Comparison of ENCODE assay signal across 15 mouse cellular contexts in the genomic region with DNA sequence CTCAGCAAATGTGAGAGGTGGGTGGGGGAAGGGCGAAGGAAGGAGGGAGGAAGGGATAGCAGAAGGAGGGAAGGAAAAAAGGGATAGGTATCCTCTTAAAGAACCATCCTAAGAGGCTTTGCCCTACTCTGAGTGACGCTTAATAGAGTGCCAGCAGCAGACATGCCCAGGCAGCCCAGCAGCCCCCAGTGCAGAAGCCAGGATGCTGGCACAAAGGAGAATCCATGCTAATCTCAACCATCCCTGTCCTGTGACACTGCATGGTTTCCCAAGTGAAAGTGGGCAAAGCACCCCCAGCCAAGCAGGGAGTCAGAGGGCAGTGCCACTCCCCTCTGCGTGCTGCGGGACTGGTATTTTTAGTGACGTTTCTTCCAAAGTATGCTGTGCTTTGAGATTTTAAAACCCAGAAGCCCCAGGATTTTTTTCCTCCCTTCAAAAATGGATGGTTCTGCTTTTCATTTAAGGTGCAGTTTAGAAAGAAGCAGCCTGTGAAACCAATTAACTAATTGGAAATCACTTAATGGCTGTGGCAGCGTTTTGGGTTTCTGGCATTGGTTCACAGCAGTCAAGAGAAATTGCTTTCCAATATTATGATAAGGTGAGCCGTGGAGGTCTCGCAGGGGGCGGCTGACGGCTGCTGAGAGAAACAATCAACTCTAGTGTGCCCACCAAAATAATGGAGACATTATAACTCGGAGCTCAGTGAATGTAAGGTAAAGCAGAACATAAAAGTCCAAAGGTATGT.
DNase-seq lines count a peak whose midpoint lies in the region; ATAC-seq and TF ChIP-seq lines count a peak whose summit lies in the region.
"Had no signal": no experiment of that assay in that cellular context is flagged by ENCODE, and none has a peak within 500 bp of the region (broad histone marks: within the 10 kb centered on the region; RNA-seq: fewer than 3 reads in every experiment).

No protein-coding gene starts in this region.

- no peak overlapping the region for H3K9ac ChIP-seq in hindbrain, embryonic 15.5 days
- H3K9ac ChIP-seq in hindbrain, embryonic 14.5 days, result no peak overlapping the region
- H3K9ac ChIP-seq in embryonic facial prominence, embryonic 14.5 days (ENCODE audit: low read depth, low read length), result no peak overlapping the region

- no peak for TF ChIP-seq POLR2A in brain, embryonic 14.5 days (IDR thresholded peaks at IDR 0.05; ENCODE audit: borderline replicate concordance, extremely low read depth, insufficient read depth, insufficient read length, poor library complexity, severe bottlenecking)

- H3K27ac ChIP-seq in hindbrain, embryonic 15.5 days (replicated peaks), result peak overlapping the region; percentile 37
- no peak overlapping the region; the same call in 1 of the 2 replicates for H3K27ac ChIP-seq in hindbrain, embryonic 14.5 days
- H3K27ac ChIP-seq in embryonic facial prominence, embryonic 14.5 days (replicated peaks; ENCODE audit: low read depth, low read length), result no peak overlapping the region
- H3K27ac ChIP-seq in limb, embryonic 10.5 days, result peak overlapping the region; percentile 74; the same call in 1 of the 2 replicates

- no peaks in the 10 kb centered on the region for H3K9me3 ChIP-seq in hindbrain, embryonic 15.5 days
- no peaks in the 10 kb centered on the region for H3K9me3 ChIP-seq in hindbrain, embryonic 14.5 days (ENCODE audit: control insufficient read depth, low read length)
- H3K9me3 ChIP-seq in embryonic facial prominence, embryonic 14.5 days (ENCODE audit: control insufficient read depth, low read length), result no peaks in the 10 kb centered on the region
- H3K9me3 ChIP-seq in limb, embryonic 10.5 days (replicated peaks), result no peaks in the 10 kb centered on the region

- H3K36me3 ChIP-seq in hindbrain, embryonic 15.5 days, result no peaks in the 10 kb centered on the region
- H3K36me3 ChIP-seq in hindbrain, embryonic 14.5 days (replicated peaks; ENCODE audit: control insufficient read depth, insufficient read depth), result no peaks in the 10 kb centered on the region
- no peaks in the 10 kb centered on the region for H3K36me3 ChIP-seq in embryonic facial prominence, embryonic 14.5 days (ENCODE audit: control insufficient read depth, insufficient read depth, low read length)
- no peaks in the 10 kb centered on the region for H3K36me3 ChIP-seq in limb, embryonic 10.5 days

- no peaks in the 10 kb centered on the region for H3K27me3 ChIP-seq in hindbrain, embryonic 15.5 days
- H3K27me3 ChIP-seq in hindbrain, embryonic 14.5 days (ENCODE audit: control insufficient read depth, insufficient read depth, low read length), result no peaks in the 10 kb centered on the region
- H3K27me3 ChIP-seq in embryonic facial prominence, embryonic 14.5 days (replicated peaks; ENCODE audit: control insufficient read depth, insufficient read depth, low read length), result no peaks in the 10 kb centered on the region
- H3K27me3 ChIP-seq in limb, embryonic 10.5 days (ENCODE audit: low read depth, poor library complexity, severe bottlenecking), result no peaks in the 10 kb centered on the region

- no peak overlapping the region for H3K4me2 ChIP-seq in hindbrain, embryonic 15.5 days
- H3K4me2 ChIP-seq in hindbrain, embryonic 14.5 days (replicated peaks), result no peak overlapping the region
- H3K4me2 ChIP-seq in embryonic facial prominence, embryonic 14.5 days (ENCODE audit: low read depth, low read length), result peak overlapping the region; percentile 7; the same call in 1 of the 2 replicates

- no peak for DNase-seq in hindbrain, embryonic 14.5 days (ENCODE audit: low spot score)
- peak; percentile 71 for DNase-seq in brain, embryonic 14.5 days (ENCODE audit: low read depth)
- DNase-seq in embryonic facial prominence, embryonic 14.5 days (ENCODE audit: low spot score), result no peak
- no peak for DNase-seq in limb, embryonic 10.5 days (ENCODE audit: low spot score)
- DNase-seq in yolk sac, embryonic 10.5 days (ENCODE audit: low spot score), result no peak
- no peak for DNase-seq in cerebellum, adult 18-20 months
- no peak for DNase-seq in lung, adult 18-20 months
- DNase-seq: cerebellum, adult 8-10 months; embryo, embryonic 11 days; gastrocnemius, postnatal 25 days; kidney, adult 8-10 months; layer of hippocampus, postnatal 36 days; lung, postnatal 36 days; thymus, postnatal 14 days had no signal

- no peak overlapping the region for H3K4me3 ChIP-seq in hindbrain, embryonic 15.5 days
- H3K4me3 ChIP-seq in hindbrain, embryonic 14.5 days (replicated peaks; ENCODE audit: low read length), result no peak overlapping the region
- no peak overlapping the region for H3K4me3 ChIP-seq in embryonic facial prominence, embryonic 14.5 days (ENCODE audit: low read depth, low read length)
- H3K4me3 ChIP-seq in limb, embryonic 10.5 days, result no peak overlapping the region

- ATAC-seq in hindbrain, embryonic 15.5 days (ENCODE audit: low FRiP score, low read depth), result 0 out of 2 replicates have a peak, but pooled peaks have one; percentile 24
- ATAC-seq in hindbrain, embryonic 14.5 days (ENCODE audit: low FRiP score), result no peak
- no peak for ATAC-seq in embryonic facial prominence, embryonic 14.5 days (ENCODE audit: low read depth)

- TF ChIP-seq CTCF in brain, embryonic 14.5 days (IDR thresholded peaks at IDR 0.05; ENCODE audit: borderline replicate concordance, extremely low read depth, insufficient read depth, insufficient read length), result no peak

- H3K4me1 ChIP-seq in hindbrain, embryonic 15.5 days (replicated peaks), result peaks cover 12% of the 10 kb centered on the region
- 0 out of 2 replicates have a peak, but pooled peaks cover 12% of the 10 kb centered on the region for H3K4me1 ChIP-seq in hindbrain, embryonic 14.5 days (replicated peaks; ENCODE audit: control insufficient read depth, insufficient read depth, low read length)
- H3K4me1 ChIP-seq in embryonic facial prominence, embryonic 14.5 days (ENCODE audit: control insufficient read depth, insufficient read depth, low read length), result peaks cover 8% of the 10 kb centered on the region; the same call in 1 of the 2 replicates
- peaks cover 47% of the 10 kb centered on the region for H3K4me1 ChIP-seq in limb, embryonic 10.5 days

- WGBS in hindbrain, embryonic 15.5 days, result 54% methylated on average over 11 of the region's 11 CpGs
- WGBS in hindbrain, embryonic 14.5 days, result 55% methylated on average over 11 of the region's 11 CpGs
- WGBS in embryonic facial prominence, embryonic 14.5 days, result 32% methylated on average over 11 of the region's 11 CpGs
- 62% methylated on average over 11 of the region's 11 CpGs for WGBS in limb, embryonic 10.5 days

Comparison
In these comparisons a context has a peak if more than half of its experiments do, and no peak if none do; other contexts are left out.
1. H3K27ac ChIP-seq: peak in hindbrain, embryonic 15.5 days (single experiment) and limb, embryonic 10.5 days (single experiment); none in hindbrain, embryonic 14.5 days (single experiment) and embryonic facial prominence, embryonic 14.5 days (single experiment).